In the genomic region with DNA sequence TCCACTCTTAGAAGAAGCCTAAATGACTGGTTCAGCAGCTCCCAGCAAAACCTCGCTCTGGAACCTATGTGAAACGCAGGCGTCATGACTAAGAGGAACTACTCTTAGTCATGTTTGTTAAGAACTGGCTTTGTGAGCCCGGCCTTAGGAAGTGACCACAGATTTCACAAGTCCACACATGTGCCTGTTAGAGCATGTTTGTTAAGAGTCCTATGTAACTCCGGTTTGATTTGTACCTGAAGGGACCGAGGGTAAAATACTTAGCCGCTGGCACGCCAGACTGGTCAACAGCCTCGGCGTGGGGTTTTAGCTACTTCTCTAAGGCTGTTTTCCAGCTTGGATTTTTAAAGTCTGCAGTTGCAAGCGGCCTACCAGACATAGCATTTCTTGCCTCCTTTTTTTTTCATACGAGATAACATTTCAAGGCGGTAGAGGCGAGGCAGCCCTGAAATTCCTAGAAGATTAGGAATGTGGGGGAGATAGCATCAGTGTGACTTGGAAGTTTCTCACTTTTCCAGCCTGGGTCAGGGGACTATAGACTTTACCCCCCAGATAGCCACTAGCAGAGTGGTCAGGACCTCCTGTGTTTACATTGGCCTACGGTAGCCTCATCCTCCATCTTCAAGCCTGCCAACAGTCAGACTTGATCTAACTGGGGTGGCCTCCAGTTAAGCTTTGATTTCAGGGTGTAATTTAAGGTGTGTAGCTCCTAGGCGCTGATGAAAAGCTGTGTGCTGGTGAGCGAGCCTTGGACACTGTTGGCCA, we compare ENCODE assay signal across 9 mouse cellular contexts. TPM values are rescaled to one million over a fixed set of nuclear protein-coding genes. Genes with fewer than 3 reads are reported as not detected.
DNase-seq lines count a peak whose midpoint lies in the region; ATAC-seq and TF ChIP-seq lines count a peak whose summit lies in the region.
"Had no signal": no experiment of that assay in that cellular context is flagged by ENCODE, and none has a peak within 500 bp of the region (broad histone marks: within the 10 kb centered on the region; RNA-seq: fewer than 3 reads in every experiment).

No protein-coding gene starts in this region.

- 73% methylated on average over 17 of the region's 17 CpGs for WGBS in forebrain, postnatal 0 days
- 63% methylated on average over 17 of the region's 17 CpGs for WGBS in forebrain, embryonic 12.5 days
- WGBS in liver, adult 2 months = 40% methylated on average over 17 of the region's 17 CpGs
- 59% methylated on average over 17 of the region's 17 CpGs for WGBS in neural tube, embryonic 11.5 days

- no peaks in the 10 kb centered on the region for H3K36me3 ChIP-seq in forebrain, postnatal 0 days (ENCODE audit: insufficient read depth)
- H3K36me3 ChIP-seq in forebrain, embryonic 12.5 days (replicated peaks) = no peaks in the 10 kb centered on the region
- H3K36me3 ChIP-seq in liver, adult 2 months (ENCODE audit: control insufficient read depth, insufficient read depth, low read length) = no peaks in the 10 kb centered on the region
- no peaks in the 10 kb centered on the region for H3K36me3 ChIP-seq in neural tube, embryonic 11.5 days (ENCODE audit: control insufficient read depth, insufficient read depth, low read length)

- ATAC-seq in forebrain, postnatal 0 days = no peak
- no peak for ATAC-seq in forebrain, embryonic 12.5 days (ENCODE audit: low FRiP score)
- ATAC-seq in neural tube, embryonic 11.5 days (ENCODE audit: insufficient read depth, low FRiP score, low TSS enrichment) = no peak

- no peaks in the 10 kb centered on the region for H3K9me3 ChIP-seq in forebrain, postnatal 0 days (ENCODE audit: low read length)
- no peaks in the 10 kb centered on the region for H3K9me3 ChIP-seq in forebrain, embryonic 12.5 days
- no peaks in the 10 kb centered on the region for H3K9me3 ChIP-seq in neural tube, embryonic 11.5 days (ENCODE audit: control insufficient read depth, low read length)

- peak overlapping the region; percentile 41; the same call in 1 of the 2 replicates for H3K4me2 ChIP-seq in forebrain, postnatal 0 days (ENCODE audit: low read depth)
- no peak overlapping the region for H3K4me2 ChIP-seq in forebrain, embryonic 12.5 days
- H3K4me2 ChIP-seq in neural tube, embryonic 11.5 days (ENCODE audit: low read depth) = no peak overlapping the region

- H3K9ac ChIP-seq in forebrain, postnatal 0 days = no peak overlapping the region
- H3K9ac ChIP-seq in forebrain, embryonic 12.5 days = no peak overlapping the region
- 0 out of 2 replicates have a peak overlapping the region, but pooled peaks have one; percentile 23 for H3K9ac ChIP-seq in liver, adult 2 months (ENCODE audit: low read depth, low read length)
- H3K9ac ChIP-seq in neural tube, embryonic 11.5 days (ENCODE audit: low read length) = no peak overlapping the region

- TF ChIP-seq POLR2A in liver, adult 2 months (IDR thresholded peaks at IDR 0.05; ENCODE audit: extremely low read depth, insufficient read depth, low read length) = no peak

- DNase-seq in forebrain, postnatal 0 days = no peak
- peak; percentile 52 for DNase-seq in embryo, embryonic 10 days (ENCODE audit: low spot score)
- peak; percentile 10 for DNase-seq in heart, postnatal 4 days
- peak; percentile 70 for DNase-seq in liver, adult 2 months (ENCODE audit: extremely low read depth, low read depth, low spot score)
- peak; percentile 20 for DNase-seq in neural tube, embryonic 11.5 days (ENCODE audit: low spot score)
- no peak for DNase-seq in ovary, postnatal 10 days (ENCODE audit: low spot score)
- no peak for DNase-seq in left cerebral cortex, adult 11 months (ENCODE audit: low spot score)

- H3K27ac ChIP-seq in forebrain, postnatal 0 days (ENCODE audit: low read depth, low read length) = no peak overlapping the region
- H3K27ac ChIP-seq in forebrain, embryonic 12.5 days = no peak overlapping the region
- peak overlapping the region; percentile 46 for H3K27ac ChIP-seq in liver, adult 2 months (replicated peaks; ENCODE audit: insufficient read depth, low read depth, low read length)
- H3K27ac ChIP-seq in neural tube, embryonic 11.5 days (ENCODE audit: low read depth, low read length) = no peak overlapping the region

- no peak for TF ChIP-seq CTCF in forebrain, postnatal 0 days (IDR thresholded peaks at IDR 0.05; ENCODE audit: low read depth)
- no peak for TF ChIP-seq CTCF in liver, adult 2 months (IDR thresholded peaks at IDR 0.05; ENCODE audit: low read depth, low read length)

- H3K27me3 ChIP-seq in forebrain, postnatal 0 days (ENCODE audit: insufficient read depth, low read length) = no peaks in the 10 kb centered on the region
- no peaks in the 10 kb centered on the region for H3K27me3 ChIP-seq in forebrain, embryonic 12.5 days
- H3K27me3 ChIP-seq in liver, adult 2 months (ENCODE audit: control insufficient read depth, insufficient read depth, low read length) = no peaks in the 10 kb centered on the region
- H3K27me3 ChIP-seq in neural tube, embryonic 11.5 days (ENCODE audit: control insufficient read depth, insufficient read depth, low read length) = no peaks in the 10 kb centered on the region
- H3K27me3 ChIP-seq: CH12.LX had no signal

- H3K4me1 ChIP-seq in forebrain, postnatal 0 days (ENCODE audit: insufficient read depth) = no peaks in the 10 kb centered on the region
- peaks cover 10% of the 10 kb centered on the region for H3K4me1 ChIP-seq in forebrain, embryonic 12.5 days
- peaks cover 10% of the 10 kb centered on the region for H3K4me1 ChIP-seq in liver, adult 2 months (ENCODE audit: control insufficient read depth, insufficient read depth, low read length)
- H3K4me1 ChIP-seq in neural tube, embryonic 11.5 days (ENCODE audit: control insufficient read depth, insufficient read depth, low read length) = peaks cover 9% of the 10 kb centered on the region

- no peaks in the 10 kb centered on the region for H3K79me2 ChIP-seq in liver, adult 2 months (ENCODE audit: control insufficient read depth, insufficient read depth, low read length)

- H3K4me3 ChIP-seq in forebrain, postnatal 0 days (ENCODE audit: low read depth, low read length) = no peak overlapping the region
- H3K4me3 ChIP-seq in forebrain, embryonic 12.5 days (replicated peaks) = no peak overlapping the region
- peak overlapping the region; percentile 38; the same call in 1 of the 2 replicates for H3K4me3 ChIP-seq in liver, adult 2 months (ENCODE audit: insufficient read depth, low read depth, low read length)
- H3K4me3 ChIP-seq in neural tube, embryonic 11.5 days (ENCODE audit: low read depth, low read length) = no peak overlapping the region

RNA-seq across cellular contexts. Expression of a gene that starts 28.8 kb away (rescaled TPM):
- 65.3 and 180 TPM in 2 replicates for total RNA-seq in forebrain, postnatal 0 days (2014; rRNA removed)
- 183 and 258 TPM in 2 replicates for polyA plus RNA-seq in forebrain, postnatal 0 days (2015; fragmentation: Nextera tagmentation; extraction: Ambion mirVana)
- polyA plus RNA-seq in forebrain, embryonic 12.5 days (2016; fragmentation: Nextera tagmentation; extraction: Ambion mirVana) = 258 and 263 TPM in 2 replicates
- total RNA-seq in heart, postnatal 4 days (2021) = 10 to 100 TPM; 81.4 to 95.1 TPM
- total RNA-seq in liver, adult 2 months (2014; rRNA removed) = 137 and 210 TPM in 2 replicates
- polyA plus RNA-seq in liver, adult 2 months (2012; rRNA removed) = 38.4 and 43.0 TPM in 2 replicates
- polyA plus RNA-seq in neural tube, embryonic 11.5 days (2014; fragmentation: Nextera tagmentation; extraction: Ambion mirVana) = 226 and 230 TPM in 2 replicates

RNA-seq across cellular contexts. Expression of a gene that starts 56.7 kb away (rescaled TPM):
- 31.1 and 42.4 TPM in 2 replicates for total RNA-seq in forebrain, postnatal 0 days (2014; rRNA removed)
- polyA plus RNA-seq in forebrain, postnatal 0 days (2015; fragmentation: Nextera tagmentation; extraction: Ambion mirVana) = 6.5 and 12.9 TPM in 2 replicates
- polyA plus RNA-seq in forebrain, embryonic 12.5 days (2016; fragmentation: Nextera tagmentation; extraction: Ambion mirVana) = 24.9 and 27.1 TPM in 2 replicates
- 10 to 100 TPM; 22.3 to 23.0 TPM for total RNA-seq in heart, postnatal 4 days (2021)
- total RNA-seq in liver, adult 2 months (2014; rRNA removed) = 8.9 and 9.0 TPM in 2 replicates
- 2.9 and 4.9 TPM in 2 replicates for polyA plus RNA-seq in liver, adult 2 months (2012; rRNA removed)
- 22.1 TPM in 2 replicates for polyA plus RNA-seq in neural tube, embryonic 11.5 days (2014; fragmentation: Nextera tagmentation; extraction: Ambion mirVana)

Comparison
In these comparisons a context has a peak if more than half of its experiments do, and no peak if none do; other contexts are left out.
1. DNase-seq: peak in embryo, embryonic 10 days (single experiment), heart, postnatal 4 days (single experiment), liver, adult 2 months (single experiment) and neural tube, embryonic 11.5 days (single experiment); none in forebrain, postnatal 0 days (single experiment), ovary, postnatal 10 days (single experiment) and left cerebral cortex, adult 11 months (single experiment).